Mouse (Mus musculus) CD8-positive naive resting alpha-beta T cell, adult 2 months (primary cell): ENCODE measurements at regions not wholly inside any gene's neighbourhood (a gene's known extent, or its start where the extent isn't known, plus 50 kb on each side); places are given as distances from the start of the nearest gene placed in this dataset.
A peak's percentile ranks its signal among the peaks of the same experiment; 100 is the strongest.

Source experiments
- DNase-seq, 2 experiments: peaks; one replicate each; pipeline ENCODE4 v3.0.0; 2022; ENCODE audit warnings: low read depth in 2 of 2, low spot score in 2 of 2

DNA sequence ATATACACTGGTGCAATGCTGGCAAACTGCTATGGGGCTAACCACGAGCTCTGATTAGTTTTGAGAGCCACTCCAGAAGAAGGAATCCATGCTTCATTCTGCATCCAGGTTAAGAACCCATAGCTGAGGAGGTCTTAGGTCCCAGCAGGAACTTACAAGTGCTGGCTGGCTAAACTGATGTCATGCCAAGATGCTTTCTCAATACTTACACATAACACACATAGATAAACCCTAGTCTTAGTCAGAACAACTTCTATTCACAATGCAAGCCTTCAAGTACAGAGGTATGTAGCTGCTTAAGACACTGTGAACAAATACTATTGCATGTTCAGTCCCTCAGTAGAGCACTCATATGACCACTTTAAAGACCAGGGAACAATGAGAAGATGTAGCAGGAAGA lies 352.1 kb upstream of the Arid1b start:
- DNase-seq: no peak

DNA sequence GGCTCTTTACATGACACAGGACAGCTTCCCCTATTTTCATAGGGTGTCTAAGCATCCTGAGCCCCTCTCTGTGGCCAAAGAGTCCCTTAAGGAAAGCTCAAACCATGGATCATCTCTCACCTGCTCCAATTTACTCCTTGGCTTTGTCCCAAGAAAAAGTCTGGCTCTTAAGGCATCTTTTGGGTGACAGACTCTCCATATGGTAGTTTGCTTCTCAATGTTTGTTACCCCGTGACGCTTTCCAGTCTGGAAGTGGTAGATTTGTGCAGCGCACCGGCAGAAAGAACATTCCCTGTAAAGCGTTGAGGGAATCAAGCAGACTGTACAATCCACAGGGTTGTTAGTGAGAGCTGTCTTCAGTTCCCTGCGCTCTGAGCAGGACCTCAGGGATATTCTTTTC lies 350.8 kb upstream of the Arid1b start:
- no peak for DNase-seq

GRCm38 (mm10) chr17:4648603-4649002 lies 345.5 kb upstream of the Arid1b start:
- no peak for DNase-seq

DNA sequence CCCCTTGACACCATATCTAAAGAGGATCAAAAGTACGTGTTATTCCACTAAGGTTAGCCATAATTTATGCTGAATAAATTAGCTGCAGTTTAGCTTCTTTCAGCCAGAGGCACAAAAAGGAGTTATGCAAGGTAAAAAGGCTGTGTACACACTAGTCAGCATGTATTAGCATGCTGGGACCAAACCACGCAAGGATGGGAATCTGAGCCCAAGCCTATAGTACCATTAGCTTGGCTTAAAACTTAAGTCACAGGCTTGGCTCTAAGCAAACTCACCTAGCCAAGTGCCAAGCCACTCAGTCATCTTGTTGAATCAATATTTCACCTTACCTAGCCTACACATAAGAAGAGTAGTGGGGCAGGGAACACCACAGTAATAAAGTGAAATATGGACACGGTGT lies 339.9 kb upstream of the Arid1b start:
- no peak for DNase-seq

GRCm38 (mm10) chr17:4661996-4662395 lies 332.1 kb upstream of the Arid1b start:
- no peak for DNase-seq

GRCm38 (mm10) chr17:4668511-4668910 lies 325.6 kb upstream of the Arid1b start:
- DNase-seq: no peak

DNA sequence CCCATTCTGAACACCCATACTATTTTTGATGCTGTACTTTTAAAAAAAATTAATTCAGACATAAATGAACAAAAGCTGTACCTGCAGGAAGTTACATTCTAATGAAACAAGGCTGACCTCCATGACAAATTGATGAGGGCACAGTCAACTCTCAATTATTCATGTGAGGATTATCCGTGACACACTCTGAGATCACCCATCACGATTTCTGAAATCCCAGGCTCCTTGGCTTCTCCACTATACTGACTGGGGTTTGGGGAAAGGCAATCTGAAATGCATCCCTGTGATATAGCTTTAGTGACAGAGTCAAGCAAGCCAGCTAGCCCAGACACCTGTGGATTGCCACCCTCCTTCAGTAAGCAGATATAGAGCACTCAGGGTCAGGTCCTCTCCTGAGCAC lies 320.9 kb upstream of the Arid1b start:
- DNase-seq: no peak

DNA sequence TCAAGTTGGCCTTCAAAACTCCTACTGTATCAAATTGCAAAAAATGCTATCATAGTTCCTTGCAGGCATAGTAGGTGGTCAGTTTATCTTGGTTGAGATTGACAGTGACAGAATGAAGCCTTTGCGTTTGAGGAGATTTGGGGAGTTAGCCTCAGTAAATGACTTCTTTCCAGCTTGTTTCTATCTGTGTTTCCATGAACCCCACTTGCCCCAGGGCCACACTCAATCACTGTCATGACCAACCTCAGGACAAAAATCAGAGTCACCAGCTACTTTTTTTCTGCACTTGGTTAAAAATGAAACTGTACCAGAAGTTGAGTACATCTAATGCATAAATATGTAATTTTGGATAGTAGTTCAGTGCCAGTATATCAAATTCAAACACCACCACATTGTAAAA lies 287.7 kb upstream of the Arid1b start:
- DNase-seq: no peak

DNA sequence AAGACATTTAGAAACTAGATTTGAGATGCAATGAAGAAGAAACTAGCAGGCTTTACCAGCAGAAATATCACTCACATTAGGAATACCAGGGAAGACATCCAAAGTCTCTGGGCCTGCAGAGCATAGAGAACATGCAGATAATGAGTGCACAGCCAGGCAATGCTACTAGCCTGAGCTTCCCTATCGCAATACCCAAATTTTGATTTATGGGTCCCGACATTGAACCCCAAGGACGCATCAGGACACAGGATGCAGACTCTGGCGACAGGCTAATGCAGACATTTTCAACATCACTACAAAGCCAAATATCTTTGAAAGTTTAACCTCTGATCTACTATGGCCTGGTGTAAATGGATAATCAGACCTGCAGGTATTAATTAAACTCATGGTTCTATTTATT lies 273.1 kb upstream of the Arid1b start:
- DNase-seq: no peak

GRCm38 (mm10) chr17:4724031-4724430 lies 270.1 kb upstream of the Arid1b start:
- DNase-seq: no peak

GRCm38 (mm10) chr17:4726331-4726741 lies 267.8 kb upstream of the Arid1b start:
- no peak for DNase-seq

DNA sequence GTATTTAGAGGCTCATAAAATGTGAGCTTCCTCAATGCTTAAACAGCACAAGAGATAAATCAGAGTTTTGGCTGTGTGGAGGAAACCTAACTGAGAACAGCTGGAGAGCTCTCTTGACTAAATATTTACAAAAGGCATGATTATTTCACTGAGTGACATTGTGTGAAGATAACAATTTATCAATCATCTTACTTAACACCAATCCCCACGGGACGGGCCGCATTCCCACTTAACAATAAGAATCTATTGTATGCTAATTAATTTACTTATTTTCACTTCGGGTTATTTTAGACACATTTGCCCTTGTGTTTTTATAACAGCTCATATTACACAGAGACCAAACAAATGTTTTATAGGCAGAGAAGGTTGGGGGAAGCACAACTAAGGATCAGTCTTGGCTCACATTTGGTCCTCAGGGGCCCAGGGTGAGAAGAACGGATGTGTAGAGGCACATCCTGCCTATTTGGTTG lies 259.7 kb upstream of the Arid1b start:
- DNase-seq: no peak

GRCm38 (mm10) chr17:4735185-4735584 lies 258.9 kb upstream of the Arid1b start:
- no peak for DNase-seq

DNA sequence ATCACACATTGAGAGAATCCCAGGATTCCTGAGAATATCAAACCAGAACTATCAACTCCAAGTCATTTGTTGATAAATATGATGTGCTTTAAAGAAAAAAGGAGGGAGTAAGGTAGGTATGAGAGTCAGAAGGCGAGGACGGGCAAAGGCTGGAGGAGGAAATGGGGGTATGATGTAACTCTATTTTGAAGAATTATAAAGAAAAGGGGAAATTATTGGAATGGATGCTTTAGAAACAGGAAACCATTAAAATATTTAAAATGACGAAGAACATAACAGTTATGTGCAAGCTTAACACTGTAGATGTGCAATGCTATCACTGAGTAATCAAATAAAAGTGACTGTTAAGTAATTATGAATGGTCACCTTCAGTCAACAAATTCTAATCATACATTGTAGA lies 257.4 kb upstream of the Arid1b start:
- no peak for DNase-seq

DNA sequence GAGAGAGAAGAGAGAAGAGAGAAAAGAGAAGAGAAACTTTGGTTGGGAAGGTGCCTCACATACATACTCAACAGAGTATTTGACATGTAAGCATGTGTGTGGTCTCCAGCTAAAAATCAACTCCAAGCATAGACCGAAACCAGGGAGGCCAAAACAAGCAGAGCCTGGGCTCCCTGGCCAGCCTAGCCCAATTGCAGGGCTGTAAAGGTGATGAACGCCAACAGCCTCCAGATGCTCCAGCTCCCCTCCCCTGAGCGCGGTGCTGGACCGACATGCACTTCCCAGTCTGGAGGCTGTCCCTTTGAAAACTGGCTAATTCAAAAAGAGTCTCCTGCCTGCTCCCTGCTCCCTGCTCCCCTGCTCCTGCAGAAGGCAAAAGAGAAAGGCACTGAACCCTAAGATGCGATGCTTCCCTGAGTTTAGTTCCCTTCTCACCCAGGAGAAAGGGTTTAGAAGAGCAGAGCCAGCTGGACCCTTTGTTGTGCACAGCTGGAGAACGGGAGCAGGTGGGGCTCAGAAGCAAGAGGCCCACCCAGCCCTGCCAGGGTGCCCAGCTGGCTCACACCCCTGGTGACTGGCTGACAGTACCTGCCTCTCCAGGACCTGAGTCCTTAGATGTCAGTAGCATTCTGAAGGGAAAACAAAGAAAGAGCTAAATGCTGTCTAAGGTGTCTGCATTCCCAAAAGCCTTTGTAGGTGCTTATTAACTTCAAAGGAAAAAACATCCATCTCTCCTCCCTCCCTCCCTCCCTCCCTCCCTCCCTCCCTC lies 255.2 kb upstream of the Arid1b start:
- DNase-seq: no peak

DNA sequence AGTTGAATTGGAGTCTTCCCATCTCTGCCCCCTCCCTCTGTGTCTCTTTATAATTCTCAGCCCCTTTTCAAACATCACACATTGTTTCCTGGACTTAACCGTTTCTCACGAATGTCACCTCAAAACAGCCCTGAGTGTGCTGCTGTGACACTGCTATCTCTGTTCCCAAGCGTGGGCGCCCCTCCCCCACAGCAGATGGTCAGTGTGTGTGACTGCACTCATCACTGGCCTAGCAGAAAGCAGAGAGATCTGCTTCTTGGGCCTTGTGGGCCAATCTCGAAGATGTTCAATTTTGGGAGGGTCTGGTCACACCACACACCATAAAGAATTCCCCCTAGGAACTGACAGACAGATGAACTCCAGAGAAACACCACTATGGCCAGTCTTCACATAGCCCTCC lies 253.3 kb upstream of the Arid1b start:
- no peak for DNase-seq

DNA sequence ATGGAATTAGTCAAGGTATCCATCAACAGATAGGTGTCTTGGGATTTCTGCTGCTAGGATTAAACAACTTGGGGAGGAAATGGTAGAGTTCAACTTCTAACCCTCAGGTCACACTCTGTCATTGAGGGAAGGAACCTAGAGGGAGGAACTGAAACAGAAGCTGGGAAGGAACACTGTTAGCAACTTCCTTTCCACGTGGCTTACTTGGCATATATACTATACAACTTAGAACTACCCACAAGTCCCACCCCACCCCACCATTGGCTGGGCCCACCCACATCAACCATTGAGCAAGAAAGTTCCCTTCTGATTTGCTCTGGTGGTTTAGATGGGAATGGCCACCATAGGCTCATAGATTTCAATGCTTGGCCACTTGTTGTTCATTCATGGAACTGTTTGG lies 251.8 kb upstream of the Arid1b start:
- DNase-seq: no peak

GRCm38 (mm10) chr17:4762956-4763355 lies 231.2 kb upstream of the Arid1b start:
- no peak for DNase-seq

- DNase-seq: no peak
Measured at GRCm38 (mm10) chr17:4765723-4766122, 228.4 kb upstream of the Arid1b start.

GRCm38 (mm10) chr17:4767947-4768522 lies 226.1 kb upstream of the Arid1b start:
- no peak for DNase-seq

DNA sequence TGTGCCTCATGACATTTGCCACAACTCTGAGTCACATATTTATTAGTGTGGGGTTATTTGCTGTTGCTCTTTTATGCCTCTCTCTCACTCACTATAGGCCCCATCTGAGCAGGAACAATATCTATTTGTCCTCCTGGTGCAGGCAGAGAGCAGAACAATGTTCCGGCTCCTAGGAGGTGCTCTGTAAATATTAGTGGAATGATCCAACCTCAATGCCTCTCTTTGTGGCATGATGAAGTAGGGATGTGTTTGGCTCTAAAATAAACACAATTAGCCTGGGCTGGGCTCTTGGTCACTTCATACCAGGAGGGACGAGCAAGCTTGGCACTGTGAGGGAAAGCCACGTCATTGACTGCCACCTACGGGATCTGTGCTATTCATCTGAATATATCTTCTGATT lies 224.8 kb upstream of the Arid1b start:
- DNase-seq: no peak

DNA sequence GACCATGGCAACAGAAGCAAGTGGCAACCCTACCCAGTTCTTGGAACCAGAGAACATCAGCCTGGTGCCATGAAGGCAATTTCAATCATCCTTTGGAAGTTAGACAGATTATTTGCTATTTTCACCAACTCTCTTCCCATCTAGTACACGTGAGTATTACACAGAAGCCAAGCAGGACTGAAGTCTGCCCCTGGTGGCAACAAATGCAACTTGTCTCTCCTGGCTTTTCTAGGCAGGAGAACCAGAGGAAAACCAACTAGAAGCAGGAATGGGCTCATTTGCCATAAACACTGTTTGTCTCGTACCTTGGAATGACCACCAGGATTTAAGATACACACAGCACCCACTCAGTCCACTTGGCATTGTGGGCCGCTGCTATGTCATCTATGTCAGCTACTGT lies 224.1 kb upstream of the Arid1b start:
- DNase-seq: no peak

DNA sequence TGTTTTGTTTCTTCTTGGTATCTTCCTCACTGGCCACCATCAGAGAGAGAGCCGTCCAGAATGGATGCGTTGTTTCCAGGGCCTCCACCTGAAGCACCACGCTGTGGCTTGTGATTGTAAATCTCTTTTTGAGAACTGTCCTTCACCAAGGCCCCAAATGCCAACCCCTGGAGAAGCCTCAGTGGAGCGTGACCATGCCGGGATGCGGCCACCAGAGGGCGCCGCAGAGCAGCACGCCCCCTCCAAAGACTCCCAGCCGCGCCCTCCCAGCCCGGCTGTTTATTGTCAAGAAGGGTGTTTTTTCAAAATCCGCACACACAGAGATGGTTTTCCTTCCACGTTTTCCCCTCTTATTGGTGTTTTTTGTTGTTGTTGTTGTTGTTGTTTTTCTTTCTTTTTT lies 216.0 kb upstream of the Arid1b start:
- DNase-seq: peak; percentile 49 to 59
